Mouse (Mus musculus) MN1 (cell line): ENCODE measurements around the gene Edn2.
A peak's percentile ranks its signal among the peaks of the same experiment; 100 is the strongest.

Source experiments
- DNase-seq: peaks from one replicate; pipeline ENCODE4 v3.0.0-alpha.2; 2016; ENCODE audit warnings: low spot score

Gene Edn2

GRCm38 (mm10) chr4:120204357-120204942, 43.4 kb downstream of the Edn2 start:
- DNase-seq: peak; percentile 66

- DNase-seq: no peak
Measured at GRCm38 (mm10) chr4:120206471-120206891, 45.5 kb downstream of the Edn2 start.

GRCm38 (mm10) chr4:120212080-120212479, 51.1 kb downstream of the Edn2 start:
- DNase-seq: no peak

- DNase-seq: no peak
Measured at GRCm38 (mm10) chr4:120212812-120213211, 51.8 kb downstream of the Edn2 start.

GRCm38 (mm10) chr4:120215915-120216591, 55.0 kb downstream of the Edn2 start:
- DNase-seq: peak; percentile 54

- no peak for DNase-seq
Measured at GRCm38 (mm10) chr4:120216883-120217282, 55.9 kb downstream of the Edn2 start.
